Mouse (Mus musculus) B cell, adult 2 months (primary cell): Measurements from ENCODE around the gene Plekhg5.
A peak's percentile ranks its signal among the peaks of the same experiment; 100 is the strongest.

Experiments
- DNase-seq, 2 experiments: peaks; one replicate each; pipeline ENCODE4 v3.0.0; 2022

Gene Plekhg5

DNA sequence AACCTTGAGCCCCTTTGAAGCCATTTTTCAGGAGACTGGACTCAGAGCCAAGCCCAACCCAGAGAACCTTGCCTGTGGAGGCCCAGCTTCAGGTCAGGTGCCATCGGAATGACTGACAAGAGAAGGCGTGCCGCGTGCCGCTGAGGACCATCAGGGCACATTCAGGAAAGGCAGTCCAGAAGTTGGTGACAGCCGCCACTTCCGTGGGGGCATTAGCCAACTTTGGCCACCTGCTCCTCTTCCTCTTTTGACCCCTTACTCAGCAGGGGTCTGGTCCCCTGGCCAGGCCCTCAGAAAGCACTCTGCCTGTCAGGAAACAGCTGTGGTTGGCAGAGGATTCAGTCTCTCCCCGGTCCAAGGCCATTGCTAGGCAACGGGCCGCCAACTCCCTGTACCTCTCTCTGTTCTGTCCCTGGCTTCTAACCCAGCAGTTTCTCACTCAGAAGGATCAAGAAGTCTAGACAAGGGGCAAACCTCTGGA is at the start of gene Plekhg5:
Gene Plekhg5 (plus strand): TSS at position 378 of the 481 bp plus-strand sequence.
- no peak for DNase-seq

DNA sequence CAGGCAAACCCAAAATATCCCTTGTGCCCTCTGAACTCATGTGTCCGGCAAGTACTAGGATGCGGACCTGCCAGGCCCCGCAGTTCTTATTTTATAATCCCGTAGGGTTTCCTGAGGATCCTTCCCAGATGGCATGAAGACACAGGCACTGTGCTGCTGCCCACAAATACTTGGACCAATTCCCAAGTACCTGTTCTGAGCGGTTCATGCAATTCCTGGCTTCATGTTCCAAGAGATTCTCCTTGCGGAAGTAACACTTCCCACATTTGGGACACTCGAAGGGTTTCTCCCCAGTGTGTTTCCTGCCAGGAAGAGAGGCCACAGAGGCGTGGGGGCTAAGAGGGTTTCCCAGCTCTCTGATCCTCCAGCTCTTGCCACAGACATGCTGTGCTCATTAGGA is 49.8 kb upstream of the Plekhg5 start:
- DNase-seq: no peak

DNA sequence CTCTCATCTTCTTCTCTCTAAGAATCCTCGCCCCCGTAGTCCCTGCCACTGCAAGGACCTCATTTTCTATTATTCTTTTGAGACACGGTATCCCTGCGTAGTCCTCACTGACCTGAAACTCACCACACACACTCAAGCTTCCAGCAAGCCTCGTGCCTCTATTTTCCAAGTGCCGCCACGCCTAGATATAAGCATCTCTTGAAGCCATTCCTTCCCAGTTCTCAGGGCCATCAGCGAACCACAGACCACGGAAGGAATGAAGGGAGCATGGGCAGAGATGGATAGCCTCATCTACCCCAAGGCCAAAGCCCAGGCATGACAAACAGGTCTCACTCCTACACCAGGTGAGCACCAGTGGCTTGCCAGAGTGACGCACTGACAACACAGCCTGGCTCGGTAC is 47.8 kb upstream of the Plekhg5 start:
- no peak for DNase-seq

DNA sequence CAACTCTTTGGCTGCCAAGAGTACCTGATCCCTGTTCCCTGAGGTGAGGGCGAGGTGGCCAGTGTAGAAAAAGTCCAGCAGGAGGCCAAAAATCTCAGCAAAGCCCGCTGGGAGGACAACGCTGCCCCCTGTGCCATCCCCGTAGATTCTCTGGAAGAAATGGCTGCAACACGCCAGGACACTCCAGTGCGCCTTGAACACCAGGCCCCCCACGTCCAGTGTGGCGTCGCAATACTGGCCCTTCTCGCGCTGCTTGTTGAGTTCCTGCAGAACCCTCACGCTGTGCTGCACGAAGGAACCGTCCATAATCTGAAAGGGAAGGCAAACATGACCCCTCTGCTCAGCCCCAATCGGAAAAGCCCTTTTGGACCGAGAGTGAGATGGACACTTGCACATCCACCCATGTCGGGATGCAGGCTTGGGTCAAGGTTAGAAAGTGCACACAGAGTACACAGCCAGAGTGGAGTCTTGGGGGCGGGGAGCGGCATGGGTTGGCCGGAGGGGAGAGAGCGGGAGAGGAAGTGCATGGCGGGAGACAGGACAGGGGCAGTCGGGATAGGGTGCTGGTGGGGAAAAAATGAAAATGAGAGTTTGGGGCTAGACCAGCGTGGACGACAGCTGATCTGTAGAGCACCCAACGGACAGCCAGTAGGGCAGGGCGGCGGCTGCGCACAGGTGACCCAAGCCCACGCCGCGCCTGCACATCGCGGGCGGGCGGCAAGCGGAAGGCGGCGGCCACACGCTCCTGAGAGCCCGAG is 45.4 kb upstream of the Plekhg5 start:
- DNase-seq: no peak

DNA sequence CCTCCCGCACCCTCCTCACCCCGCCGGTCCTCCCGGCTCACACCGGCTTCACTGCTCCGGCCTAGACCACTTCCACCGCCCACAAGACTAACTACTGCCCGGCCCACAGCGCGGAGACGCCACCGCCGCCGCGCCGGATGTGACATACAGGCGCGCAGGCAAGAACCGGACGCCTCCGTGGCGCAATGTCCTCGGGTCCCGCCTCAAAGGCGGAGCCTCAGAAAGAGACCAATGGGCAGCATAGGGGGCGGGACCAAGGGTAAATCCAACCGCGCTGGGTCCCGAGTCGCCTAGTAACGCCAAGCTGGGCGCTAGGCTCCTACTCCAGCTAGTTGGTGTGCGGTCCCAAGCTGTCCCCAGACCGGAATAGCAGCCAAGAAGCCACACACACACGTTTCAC is 44.8 kb upstream of the Plekhg5 start, which contains the start of gene Zbtb48:
Gene Zbtb48 (minus strand): TSS at position 148 of the 400 bp plus-strand sequence.
- peak; percentile 94 to 95 for DNase-seq

DNA sequence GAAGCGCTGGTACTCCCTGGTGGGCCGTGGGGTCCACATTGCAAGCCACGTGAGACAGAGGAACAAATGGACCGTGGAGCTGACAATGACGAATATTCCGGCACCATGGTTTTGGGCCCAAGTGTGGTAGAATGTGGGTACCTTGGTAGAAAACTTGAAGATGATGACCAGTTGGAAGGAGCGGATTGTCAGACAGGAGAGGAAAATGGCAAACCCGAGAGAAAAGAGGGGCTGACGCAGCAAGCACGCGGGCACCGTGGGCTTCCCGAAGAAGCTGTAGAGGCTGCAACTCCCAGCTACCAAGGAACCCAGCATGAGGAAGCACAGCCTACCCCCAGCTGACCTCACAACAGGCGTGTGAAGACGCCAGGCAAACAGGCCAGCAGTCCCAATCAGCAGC is 43.8 kb upstream of the Plekhg5 start:
- DNase-seq: no peak

DNA sequence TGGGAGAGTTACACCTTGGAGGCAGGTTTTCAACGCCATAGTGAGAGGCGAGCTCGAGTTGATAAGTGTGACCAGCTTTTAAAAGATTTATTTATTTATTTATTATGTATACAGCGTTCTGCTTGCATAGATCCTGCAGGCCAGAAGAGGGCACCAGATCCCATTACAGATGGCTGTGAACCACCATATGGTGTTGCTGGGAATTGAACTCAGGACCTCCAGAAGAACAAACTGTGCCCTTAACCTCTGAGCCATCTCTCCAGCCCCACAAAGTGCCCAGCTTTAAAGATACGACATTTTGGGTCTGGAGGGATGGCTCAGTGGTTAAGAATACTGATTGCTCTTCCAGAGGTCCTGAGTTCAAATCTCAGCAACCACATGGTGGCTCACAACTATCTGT is 43.2 kb upstream of the Plekhg5 start:
- DNase-seq: peak; percentile 55 to 60

DNA sequence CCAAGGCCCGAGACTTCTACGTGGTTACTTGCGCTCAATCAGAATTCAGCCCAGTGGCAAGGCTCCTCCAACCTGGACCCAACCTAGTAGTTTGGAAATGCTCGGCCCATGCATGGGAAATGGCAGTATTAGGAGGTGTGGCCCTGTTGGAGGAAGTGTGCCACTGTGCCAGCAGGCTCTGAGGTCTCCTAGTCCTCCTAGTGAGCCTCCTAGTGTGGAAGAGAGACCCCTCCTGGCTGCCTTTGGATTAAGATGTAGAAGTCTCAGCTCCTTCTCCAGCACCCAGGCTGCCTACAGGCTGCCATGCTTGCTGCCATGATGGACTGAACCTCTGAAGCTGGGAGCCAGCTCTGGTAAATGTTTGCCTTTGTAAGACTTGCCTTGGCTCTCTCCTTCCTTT is 42.3 kb upstream of the Plekhg5 start:
- no peak for DNase-seq

DNA sequence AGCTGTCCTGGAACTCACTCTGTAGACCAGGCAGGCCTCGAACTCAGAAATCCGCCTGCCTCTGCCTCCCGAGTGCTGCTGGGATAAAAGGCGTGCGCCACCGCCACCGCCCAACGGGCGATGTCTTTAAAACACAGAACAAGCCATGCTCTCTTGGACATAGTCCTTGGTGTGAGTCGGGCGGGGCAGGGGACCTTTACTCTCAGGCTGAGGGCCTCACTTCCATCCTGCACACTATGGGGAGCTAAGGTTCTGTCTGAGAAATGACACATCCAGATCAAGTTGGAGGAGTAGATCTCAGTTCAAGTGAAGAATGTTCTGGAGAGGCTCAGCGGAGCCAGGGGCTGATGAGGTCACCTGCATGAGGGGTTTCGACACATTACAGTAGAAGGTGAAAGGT is 39.4 kb upstream of the Plekhg5 start:
- no peak for DNase-seq

DNA sequence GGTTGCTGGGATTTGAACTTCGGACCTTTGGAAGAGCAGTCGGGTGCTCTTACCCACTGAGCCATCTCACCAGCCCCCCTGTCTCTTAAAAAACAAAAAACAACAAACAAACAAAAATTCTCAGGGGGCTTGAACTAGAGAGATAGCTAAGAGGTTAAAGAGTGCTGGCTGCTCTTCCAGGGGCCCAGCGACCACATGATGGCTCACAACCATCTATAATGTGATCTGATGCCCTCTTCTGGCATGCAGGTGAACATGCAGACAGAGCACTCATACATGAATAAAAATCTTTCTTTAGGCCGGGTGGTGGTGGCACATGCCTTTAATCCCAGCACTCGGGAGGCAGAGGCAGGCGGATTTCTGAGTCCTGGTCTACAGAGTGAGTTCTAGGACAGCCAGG is 35.8 kb upstream of the Plekhg5 start:
- DNase-seq: peak in 1 of 2 experiments; percentile 15

DNA sequence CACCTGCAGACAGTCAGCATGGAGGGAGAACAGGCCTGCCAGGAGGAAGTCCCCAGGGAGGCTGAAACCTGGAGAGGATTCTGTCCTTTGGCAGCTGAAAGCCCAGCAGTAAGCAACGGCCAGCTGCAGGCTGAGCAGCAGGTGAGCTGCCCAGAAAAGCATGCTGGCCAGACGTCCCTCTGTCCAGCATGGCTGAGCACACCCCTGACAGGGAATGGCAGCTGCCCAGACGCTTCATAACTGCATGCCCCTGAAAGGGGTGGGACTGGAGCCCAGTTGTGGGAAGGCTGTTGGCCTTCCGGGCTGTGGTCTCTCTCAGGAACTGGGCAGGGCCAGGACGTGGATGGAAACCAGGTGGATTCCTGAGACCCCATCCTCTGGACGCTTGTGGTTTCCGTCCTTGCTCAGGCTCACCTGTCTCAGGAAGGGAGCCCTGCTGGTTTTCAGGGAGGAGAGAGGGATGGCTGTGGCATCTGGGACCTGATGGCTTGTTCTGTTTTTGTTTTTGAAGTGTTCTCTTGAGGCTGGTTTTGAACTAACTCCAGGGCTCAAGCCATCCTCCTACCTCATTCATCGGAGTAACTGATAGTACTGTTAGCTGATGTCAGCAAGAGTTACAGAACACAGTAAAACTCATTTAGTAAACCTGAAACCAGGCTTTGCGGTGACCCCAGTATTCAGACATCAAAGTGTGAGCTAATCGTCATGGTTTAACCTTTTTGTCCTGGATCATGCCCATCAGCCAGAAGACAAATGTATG is 33.9 kb upstream of the Plekhg5 start, which contains the start of gene Tas1r1:
Gene Tas1r1 (minus strand): TSS at position 344 of the 760 bp plus-strand sequence.
- no peak for DNase-seq

DNA sequence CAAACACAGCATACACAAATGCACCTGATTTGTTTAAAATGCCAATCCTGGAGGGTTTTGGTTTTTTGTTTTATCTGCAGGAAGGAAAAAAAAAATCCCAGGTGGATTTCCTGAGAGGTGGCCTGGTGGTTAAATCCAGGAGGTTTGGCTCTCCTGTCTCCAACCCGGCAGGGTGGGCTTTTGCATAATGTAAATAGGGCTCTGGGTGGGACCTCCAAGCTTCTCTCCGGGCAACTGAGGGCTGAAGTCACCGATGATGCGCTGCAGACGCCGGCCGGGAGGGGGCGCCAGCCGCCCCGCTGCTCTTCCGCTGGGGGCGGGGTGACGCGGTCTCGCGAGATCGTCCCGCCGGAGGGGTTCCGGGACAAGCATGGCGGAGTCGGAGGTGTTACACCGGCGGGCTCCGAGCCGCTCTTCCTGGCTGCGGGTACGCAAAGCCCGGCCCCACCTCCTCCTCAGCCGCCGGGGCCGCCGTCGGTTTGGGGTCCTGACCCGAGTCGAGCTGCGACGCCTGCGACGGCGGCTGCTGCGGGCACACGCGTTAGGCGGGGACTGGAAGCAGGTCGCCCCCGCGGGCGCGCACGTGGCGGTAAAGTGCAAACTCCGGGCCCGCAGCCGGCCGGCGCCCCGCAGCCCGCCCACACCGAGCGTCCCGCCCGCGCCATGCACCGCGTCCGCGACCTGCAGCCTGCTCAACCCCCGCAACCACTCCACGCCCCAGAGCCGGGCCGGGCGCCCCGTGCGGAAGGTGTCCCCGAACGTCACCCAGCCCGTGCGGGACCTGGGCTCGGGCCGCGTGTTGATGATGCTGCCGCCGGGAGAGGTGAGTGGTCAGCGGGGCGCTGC is 33.1 kb upstream of the Plekhg5 start, which contains the start of gene Nol9:
Gene Nol9 (plus strand): TSS at position 337 of the 846 bp plus-strand sequence.
- DNase-seq: peak; percentile 98 to 99

DNA sequence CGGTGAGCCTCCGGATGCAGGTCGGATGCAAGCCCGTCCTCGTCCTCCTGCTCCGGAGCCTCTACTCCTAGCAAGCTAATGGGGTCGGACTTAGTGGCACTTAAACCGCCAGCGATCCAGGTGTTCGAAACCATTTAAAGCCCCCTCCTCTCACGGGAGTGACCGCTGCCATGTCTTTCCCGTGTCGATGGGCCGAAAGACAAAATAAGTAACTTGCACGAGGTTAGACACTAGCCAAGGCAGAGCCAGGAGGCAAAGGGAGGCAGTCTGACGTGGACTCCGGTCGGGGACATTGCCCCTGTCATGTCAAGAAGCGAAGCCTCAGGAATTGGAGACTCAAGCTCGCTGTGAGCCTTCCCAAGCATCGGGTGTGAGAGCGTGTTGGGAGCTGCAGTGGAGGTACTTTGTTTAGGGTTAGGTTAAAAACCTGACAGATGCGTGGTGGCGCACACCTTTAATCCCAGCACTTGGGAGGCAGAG is 32.4 kb upstream of the Plekhg5 start:
- DNase-seq: no peak

DNA sequence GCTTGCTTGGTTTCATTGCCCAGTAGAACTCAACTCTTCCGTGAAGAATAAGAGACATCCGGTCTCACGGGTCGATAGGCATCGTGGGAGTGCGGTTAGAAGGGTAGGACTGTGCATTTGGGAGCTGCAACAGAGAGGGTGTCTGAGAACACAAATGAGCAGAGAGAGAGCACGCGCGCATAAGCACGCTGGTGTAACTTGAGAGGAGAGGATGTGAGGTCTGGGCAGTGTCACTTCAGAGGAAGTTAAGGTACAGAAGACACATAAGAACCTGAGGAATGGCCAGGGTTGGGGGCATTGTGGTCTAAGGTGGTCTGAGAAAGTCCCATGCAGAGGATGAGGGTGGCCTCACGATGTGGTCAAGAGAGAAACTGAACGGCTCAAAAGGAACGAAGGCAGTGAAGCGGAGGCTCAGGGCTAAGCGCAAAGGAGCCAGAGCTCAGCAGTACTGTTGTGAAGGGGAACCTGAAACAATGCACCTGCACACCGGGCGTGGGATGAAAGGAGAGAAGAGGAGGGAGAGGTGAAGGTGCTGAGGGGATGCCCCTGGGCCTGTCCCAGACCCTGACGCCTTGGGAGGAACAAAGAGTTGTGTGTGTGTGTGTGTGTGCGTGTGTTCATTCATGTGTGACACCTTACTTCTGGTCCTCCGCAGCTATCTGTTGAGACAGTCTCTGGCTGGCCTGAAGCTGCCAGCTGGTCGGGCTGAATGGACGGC is 30.2 kb upstream of the Plekhg5 start:
- peak; percentile 35 to 37 for DNase-seq

DNA sequence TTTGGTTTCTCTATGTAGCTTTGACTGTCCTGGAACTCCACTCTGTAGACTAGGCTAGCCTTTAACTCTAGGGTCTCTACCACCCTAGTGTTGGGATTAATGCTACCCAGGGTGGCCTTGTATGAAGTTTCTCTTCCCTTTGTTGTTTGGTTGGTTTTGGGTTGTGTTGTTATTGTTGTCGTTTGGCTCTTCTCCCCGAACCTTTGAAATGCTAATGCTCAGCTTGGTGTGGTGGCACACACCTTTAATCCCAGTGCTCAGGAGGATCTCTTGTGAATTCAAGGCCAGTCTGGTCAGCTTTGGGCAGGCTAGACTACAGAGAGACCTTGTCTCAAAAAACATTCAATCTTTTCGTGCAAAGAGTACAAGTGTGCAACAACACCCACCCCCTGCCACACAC is 29.1 kb upstream of the Plekhg5 start:
- no peak for DNase-seq

DNA sequence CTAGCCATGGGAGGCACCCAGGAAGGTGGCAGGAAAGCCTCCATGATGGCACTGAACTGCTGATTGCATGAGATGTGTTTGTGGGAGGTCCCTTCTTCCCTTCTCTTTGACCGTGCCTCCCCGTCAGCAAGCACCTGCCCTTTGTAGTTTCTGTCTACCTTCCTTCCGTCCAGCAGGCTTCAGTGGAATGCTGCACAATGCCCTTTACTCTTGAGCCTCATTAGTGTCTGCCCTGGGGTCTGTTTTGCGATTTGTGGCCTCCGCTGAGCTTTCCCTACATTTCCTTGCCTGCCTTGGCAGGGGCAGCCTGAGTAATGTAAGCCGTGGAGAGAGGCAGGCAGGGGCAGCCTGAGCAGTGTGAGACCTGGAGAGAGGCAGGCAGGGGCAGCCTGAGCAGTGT is 27.7 kb upstream of the Plekhg5 start:
- no peak for DNase-seq

DNA sequence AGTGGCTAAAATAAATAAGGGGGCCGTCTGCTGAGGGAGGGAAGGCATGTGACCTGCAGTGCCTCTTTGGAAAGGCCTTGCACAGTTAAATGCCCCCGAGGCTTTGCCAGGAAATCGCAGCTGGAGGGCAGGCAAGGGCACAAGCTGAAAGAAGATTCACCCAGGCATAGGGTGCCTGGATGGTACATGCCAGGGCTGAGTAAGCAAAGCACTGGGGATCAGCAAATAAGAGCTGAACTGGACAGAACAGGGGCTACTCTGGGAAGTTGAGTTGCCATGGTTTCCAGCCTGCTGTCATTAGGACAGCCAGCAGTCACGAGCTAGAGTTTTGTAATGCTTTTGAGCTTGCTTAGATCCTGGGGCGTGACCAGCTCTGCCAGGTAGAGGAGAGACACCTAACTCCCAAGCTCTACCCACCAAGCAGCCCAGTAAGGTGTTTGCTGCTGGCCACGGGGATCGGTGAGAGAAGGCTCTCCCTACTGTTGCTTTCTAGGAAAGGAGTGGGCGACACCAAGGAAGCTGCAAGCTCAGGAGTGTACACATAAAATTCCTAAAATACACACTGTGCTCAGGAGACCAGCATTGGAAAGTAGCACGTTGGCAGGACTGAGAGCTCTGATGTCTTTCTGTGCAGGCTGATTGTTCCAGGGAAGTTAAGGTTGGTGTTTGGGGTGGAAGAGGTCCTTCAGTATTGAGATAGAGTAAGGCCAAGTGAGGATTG is 9.7 kb upstream of the Plekhg5 start:
- no peak for DNase-seq

DNA sequence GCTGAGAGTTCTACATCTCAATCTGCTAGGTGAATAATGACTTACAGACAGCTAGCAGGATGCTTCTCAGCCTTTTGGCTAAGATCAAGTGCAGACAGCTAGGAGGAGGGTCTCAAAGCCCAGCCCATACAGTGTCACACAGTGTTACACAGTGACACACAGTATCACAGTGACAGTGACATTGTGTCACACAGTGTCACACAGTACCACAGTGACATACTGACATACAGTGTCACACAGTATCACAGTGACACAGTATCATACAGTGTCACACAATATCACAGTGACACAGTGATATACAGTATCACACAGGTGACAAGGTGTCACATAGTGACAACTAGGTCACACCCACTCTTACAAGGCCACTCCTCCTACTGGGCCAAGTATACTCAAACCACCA is 5.0 kb upstream of the Plekhg5 start:
- no peak for DNase-seq

DNA sequence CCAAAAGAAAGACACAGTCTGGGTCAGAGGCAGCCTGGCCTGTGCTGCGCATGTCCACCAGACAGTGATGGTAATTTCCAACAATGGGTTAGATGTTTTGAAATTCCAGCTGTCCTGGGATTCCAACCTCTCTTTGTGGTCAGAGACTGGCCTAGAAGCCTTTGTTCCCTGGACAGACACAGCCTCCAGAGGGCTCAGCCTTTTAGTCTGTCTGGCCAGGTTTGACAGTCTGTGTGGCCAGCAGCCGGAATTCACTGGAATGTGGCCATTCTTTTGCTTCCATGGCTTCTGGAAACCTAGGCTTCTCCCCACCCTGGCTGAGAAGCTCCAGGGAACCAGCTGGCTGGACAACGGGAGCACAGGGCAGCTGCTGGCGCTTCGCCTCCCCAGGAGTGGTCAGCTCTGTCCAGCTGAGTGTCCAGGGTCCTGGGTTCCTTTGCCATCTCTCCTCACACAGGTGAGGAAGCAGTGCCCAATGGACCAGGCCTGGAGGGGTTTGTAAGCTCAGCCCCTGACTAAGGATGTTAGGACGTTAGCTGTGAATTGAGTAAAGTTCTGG is 4.1 kb upstream of the Plekhg5 start:
- no peak for DNase-seq

DNA sequence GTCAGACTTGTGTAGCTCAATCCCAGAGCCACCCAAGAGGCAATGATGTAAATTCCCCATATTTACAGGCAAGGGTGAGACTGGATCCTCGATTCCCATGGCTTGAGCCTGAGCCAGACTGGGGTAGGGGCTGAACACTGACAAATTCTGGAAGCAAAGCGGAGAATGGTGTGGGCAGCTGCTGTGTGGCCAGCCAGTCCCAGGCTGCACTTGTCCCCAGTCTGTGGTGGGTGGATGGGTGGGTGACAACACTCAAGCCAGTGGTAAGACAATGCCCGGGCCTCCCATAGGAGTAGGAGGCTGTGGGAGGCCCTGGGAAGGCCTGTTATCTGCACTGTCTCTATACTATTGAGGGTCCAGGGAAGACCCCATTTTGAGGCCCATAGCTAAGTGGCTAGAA is 3.1 kb upstream of the Plekhg5 start:
- no peak for DNase-seq
